Mouse (Mus musculus): ENCODE data around the gene Dchs2. TPM values are rescaled to one million over a fixed set of nuclear protein-coding genes. Genes with fewer than 3 reads are reported as not detected.

Dchs2 gene
- total RNA-seq, 2 experiments from 2014 or later, result 0.64 to 0.99 TPM

DNA sequence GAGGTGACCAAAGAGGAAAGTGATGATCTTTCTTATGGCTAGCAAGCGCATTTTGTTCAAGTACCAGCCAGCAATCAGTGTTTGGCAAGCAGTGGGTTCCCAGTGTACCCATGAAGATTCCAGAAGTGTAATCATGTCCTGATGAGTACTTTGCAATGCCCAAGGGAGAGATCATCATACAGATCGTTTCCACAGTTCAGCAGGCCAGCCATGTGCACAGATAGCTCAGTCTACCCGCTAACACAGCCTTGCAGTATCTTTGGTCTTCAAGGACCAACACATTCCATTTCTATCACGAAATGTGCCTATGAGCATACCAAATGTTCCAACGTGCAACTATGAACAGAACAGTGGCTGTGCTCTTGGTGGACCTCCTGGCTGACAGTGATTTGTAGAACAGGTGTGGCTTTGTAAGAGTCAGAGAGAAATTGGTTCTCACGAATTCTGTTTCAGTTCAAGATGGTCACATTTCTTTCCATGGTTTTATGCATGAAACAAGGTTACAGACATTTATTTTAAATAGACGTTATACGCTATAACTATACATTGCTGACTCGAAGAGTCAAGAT lies 240.8 kb downstream of the Dchs2 start:
- DNase-seq, result no peak
- intact Hi-C loops (cut with DNase I), result no loop called here

DNA sequence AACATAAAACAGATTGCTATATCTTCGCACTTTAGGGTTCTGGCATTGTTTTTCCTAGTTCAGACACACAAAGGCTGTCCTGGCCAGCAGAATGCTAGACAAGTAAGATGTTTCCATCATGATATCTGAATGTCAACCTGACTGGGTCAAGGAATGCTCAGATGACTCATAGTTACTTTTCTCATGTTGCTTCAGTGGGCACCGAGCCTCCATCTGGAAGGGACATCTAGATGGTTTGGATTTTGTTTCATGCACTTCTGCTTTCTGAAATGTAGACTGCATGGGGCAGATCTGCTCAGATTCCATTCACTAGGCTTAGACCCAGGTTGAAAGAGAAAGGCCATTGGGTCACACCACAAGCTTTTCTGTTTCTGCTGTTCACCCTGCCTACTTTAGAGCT lies 242.1 kb downstream of the Dchs2 start:
- intact Hi-C loops (cut with DNase I), result no loop called here
- DNase-seq, result no peak

DNA sequence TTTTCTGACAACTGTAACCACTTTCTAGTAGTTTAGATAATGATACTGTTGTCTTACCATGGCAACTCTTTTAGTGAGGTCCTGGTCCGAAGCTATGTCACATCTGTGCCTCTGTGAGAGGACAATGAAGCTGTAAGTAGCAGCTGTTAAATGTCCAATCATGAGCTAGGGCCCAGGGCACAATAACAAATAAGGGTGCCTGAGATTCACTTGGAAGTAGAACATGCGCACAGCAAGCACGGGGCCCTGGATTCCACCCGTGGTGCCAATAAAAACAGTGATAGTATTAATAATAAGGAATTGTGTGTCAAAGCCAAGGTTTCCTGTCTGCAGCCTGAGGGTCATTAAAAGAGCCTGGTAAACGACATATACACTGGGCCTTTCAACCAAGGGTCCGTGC lies 246.6 kb downstream of the Dchs2 start:
- no peak for DNase-seq
- intact Hi-C loops (cut with DNase I), result no loop called here

DNA sequence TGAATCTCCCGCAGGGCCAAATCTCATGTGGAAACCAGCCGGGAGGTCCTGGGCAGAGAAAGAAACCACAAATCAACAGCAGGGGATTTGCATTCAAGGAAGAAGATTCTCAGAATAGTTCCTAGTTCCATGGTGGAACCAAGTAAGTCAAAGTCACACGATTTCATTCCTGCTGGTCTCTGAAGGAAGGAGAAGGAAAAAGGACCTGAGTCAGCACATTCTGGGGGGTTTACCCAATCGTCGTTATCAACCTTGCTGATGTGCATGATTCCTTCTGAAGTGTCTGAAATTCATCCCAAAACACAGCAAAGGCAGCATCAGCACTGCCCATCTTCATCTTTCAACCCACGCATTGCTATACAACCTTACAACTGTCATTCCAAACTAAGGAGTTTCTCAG lies 249.1 kb downstream of the Dchs2 start:
- DNase-seq, result no peak
- intact Hi-C loops (cut with DNase I), result no loop called here

Other genes with a start within 250 kb of the Dchs2 start
- not detected for gene Lrat, start 224.0 kb upstream of the Dchs2 start, total RNA-seq (2021)
- under 1 TPM in 1 of 2 experiments, not detected in 1; 0.36 TPM for gene Fgg, start 120.2 kb upstream of the Dchs2 start, total RNA-seq (2021)
- under 1 TPM in 1 of 2 experiments, not detected in 1; 0.59 TPM for gene Fga, start 101.9 kb upstream of the Dchs2 start, total RNA-seq (2021)
- gene Fgb, start 78.1 kb upstream of the Dchs2 start, total RNA-seq (2021), result under 1 TPM in 1 of 2 experiments, not detected in 1; 0.20 TPM
- 10 to 100 TPM; 20.6 to 22.5 TPM for gene Plrg1, start 72.4 kb upstream of the Dchs2 start, total RNA-seq (2021)

Data from gastrocnemius, postnatal 36 days (tissue).